ENCODE assay signal across 8 mouse cellular contexts in the genomic region with DNA sequence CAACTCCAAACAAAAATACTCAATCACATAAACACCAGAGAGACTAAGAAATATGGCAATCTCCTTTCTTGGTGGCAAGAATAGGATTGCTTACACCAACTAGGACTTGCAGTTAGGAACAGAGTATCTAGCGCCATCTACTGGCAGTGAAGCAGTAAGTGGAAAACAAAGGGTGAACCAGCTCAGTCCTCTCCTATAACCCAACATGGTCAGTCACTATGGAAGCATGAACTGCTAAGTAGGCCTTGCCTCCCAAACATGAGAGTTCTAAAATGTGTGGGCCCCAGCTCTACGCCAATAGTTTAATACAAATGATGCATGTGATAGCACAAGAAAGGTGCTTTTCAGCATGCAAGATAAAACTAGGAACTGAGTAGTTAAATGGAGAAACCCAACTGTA. TPM values are rescaled to one million over a fixed set of nuclear protein-coding genes. Genes with fewer than 3 reads are reported as not detected.
A peak's percentile ranks its signal among the peaks of the same experiment; 100 is the strongest.
DNase-seq lines count a peak whose midpoint lies in the region; ATAC-seq and TF ChIP-seq lines count a peak whose summit lies in the region.

No protein-coding gene starts in this region.

- ATAC-seq in liver, embryonic 11.5 days (replicated peaks; ENCODE audit: low FRiP score): no peak
- no peak for ATAC-seq in midbrain, embryonic 16.5 days

- no peaks in the 10 kb centered on the region for H3K9me3 ChIP-seq in liver, embryonic 11.5 days (ENCODE audit: control insufficient read depth, low read length)
- H3K9me3 ChIP-seq in midbrain, embryonic 16.5 days (replicated peaks; ENCODE audit: control insufficient read depth, low read length, poor library complexity, severe bottlenecking): no peaks in the 10 kb centered on the region

- H3K9ac ChIP-seq in liver, adult 2 months (ENCODE audit: low read depth, low read length): no peak overlapping the region
- H3K9ac ChIP-seq in liver, embryonic 11.5 days (ENCODE audit: low read depth, low read length): no peak overlapping the region
- no peak overlapping the region for H3K9ac ChIP-seq in midbrain, embryonic 16.5 days (ENCODE audit: low read depth, low read length)

- H3K4me1 ChIP-seq in liver, adult 2 months (ENCODE audit: control insufficient read depth, insufficient read depth, low read length): peaks cover 8% of the 10 kb centered on the region
- peaks cover 8% of the 10 kb centered on the region for H3K4me1 ChIP-seq in liver, embryonic 11.5 days (replicated peaks; ENCODE audit: control insufficient read depth, insufficient read depth, low read length)
- peaks cover 29% of the 10 kb centered on the region for H3K4me1 ChIP-seq in midbrain, embryonic 16.5 days (ENCODE audit: control insufficient read depth, insufficient read depth, low read length)
- peaks cover 6% of the 10 kb centered on the region; the same call in 1 of the 2 replicates for H3K4me1 ChIP-seq in thymus, adult 2 months (replicated peaks; ENCODE audit: control insufficient read depth, insufficient read depth, low read length)

- DNase-seq in liver, adult 2 months (ENCODE audit: extremely low read depth, low read depth, low spot score): peak; percentile 82
- DNase-seq in liver, embryonic 11.5 days (ENCODE audit: low spot score): no peak
- DNase-seq in ZHBTc4 (ENCODE audit: low read depth, low spot score): peak; percentile 86
- DNase-seq in embryo, embryonic 10 days (ENCODE audit: low spot score): peak; percentile 90
- peak; percentile 60 for DNase-seq in heart, postnatal 4 days
- DNase-seq in left cerebral cortex, postnatal 14 days (ENCODE audit: low spot score in 2 of 2): peak; percentile 76 to 88
- DNase-seq in thymus, adult 2 months: peak; percentile 53

- intact Hi-C loops in left cerebral cortex, postnatal 14 days (cut with DNase I): loop anchor here (5.0 kb wide), 1 partner anchor 144 kb away; a partner anchor contains a TSS

- peaks cover 17% of the 10 kb centered on the region for H3K36me3 ChIP-seq in liver, adult 2 months (ENCODE audit: control insufficient read depth, insufficient read depth, low read length)
- peaks cover 7% of the 10 kb centered on the region; the same call in 1 of the 2 replicates for H3K36me3 ChIP-seq in liver, embryonic 11.5 days (ENCODE audit: control insufficient read depth, insufficient read depth, low read length)
- peaks cover 8% of the 10 kb centered on the region for H3K36me3 ChIP-seq in midbrain, embryonic 16.5 days (ENCODE audit: control insufficient read depth, insufficient read depth, low read length)
- peaks cover 28% of the 10 kb centered on the region for H3K36me3 ChIP-seq in thymus, adult 2 months (ENCODE audit: control insufficient read depth, insufficient read depth, low read length)

- TF ChIP-seq CTCF in liver, adult 2 months (IDR thresholded peaks at IDR 0.05; ENCODE audit: low read depth, low read length): peak; percentile 64
- TF ChIP-seq CTCF in thymus, adult 2 months (IDR thresholded peaks at IDR 0.05; ENCODE audit: borderline replicate concordance, control insufficient read depth, extremely low read depth, insufficient read depth, low read length, poor library complexity): no peak

- H3K27ac ChIP-seq in liver, adult 2 months (replicated peaks; ENCODE audit: insufficient read depth, low read depth, low read length): no peak overlapping the region
- no peak overlapping the region for H3K27ac ChIP-seq in liver, embryonic 11.5 days (ENCODE audit: low read depth, low read length)
- 0 out of 2 replicates have a peak overlapping the region, but pooled peaks have one; percentile 42 for H3K27ac ChIP-seq in midbrain, embryonic 16.5 days (ENCODE audit: low read length)
- H3K27ac ChIP-seq in thymus, adult 2 months (ENCODE audit: control insufficient read depth, insufficient read depth, low read length): no peak overlapping the region

- H3K4me2 ChIP-seq in liver, embryonic 11.5 days: no peak overlapping the region
- no peak overlapping the region for H3K4me2 ChIP-seq in midbrain, embryonic 16.5 days (ENCODE audit: low read length)

- WGBS in liver, adult 2 months: 22% methylated on average over 2 of the region's 2 CpGs
- 6% methylated on average over 2 of the region's 2 CpGs for WGBS in liver, embryonic 11.5 days
- 12% methylated on average over 2 of the region's 2 CpGs for WGBS in midbrain, embryonic 16.5 days
- WGBS in thymus, adult 2 months: 27% methylated on average over 2 of the region's 2 CpGs

- peaks cover 4% of the 10 kb centered on the region; the same call in 1 of the 2 replicates for H3K79me2 ChIP-seq in liver, adult 2 months (ENCODE audit: control insufficient read depth, insufficient read depth, low read length)

- H3K4me3 ChIP-seq in liver, adult 2 months (ENCODE audit: insufficient read depth, low read depth, low read length): no peak overlapping the region
- H3K4me3 ChIP-seq in liver, embryonic 11.5 days (ENCODE audit: low read depth, low read length): no peak overlapping the region
- no peak overlapping the region for H3K4me3 ChIP-seq in midbrain, embryonic 16.5 days (ENCODE audit: low read depth, low read length)
- no peak overlapping the region for H3K4me3 ChIP-seq in thymus, adult 2 months (ENCODE audit: control insufficient read depth, insufficient read depth, low read length)

- H3K27me3 ChIP-seq in liver, adult 2 months (ENCODE audit: control insufficient read depth, insufficient read depth, low read length): no peaks in the 10 kb centered on the region
- no peaks in the 10 kb centered on the region for H3K27me3 ChIP-seq in liver, embryonic 11.5 days (replicated peaks; ENCODE audit: control insufficient read depth, insufficient read depth, low read length)
- no peaks in the 10 kb centered on the region for H3K27me3 ChIP-seq in midbrain, embryonic 16.5 days (ENCODE audit: control insufficient read depth, insufficient read depth, low read depth, low read length)
- no peaks in the 10 kb centered on the region for H3K27me3 ChIP-seq in thymus, adult 2 months (ENCODE audit: control insufficient read depth, insufficient read depth, low read length)

- TF ChIP-seq POLR2A in liver, adult 2 months (IDR thresholded peaks at IDR 0.05; ENCODE audit: extremely low read depth, insufficient read depth, low read length): no peak
- no peak for TF ChIP-seq POLR2A in thymus, adult 2 months (IDR thresholded peaks at IDR 0.05; ENCODE audit: control insufficient read depth, extremely low read depth, insufficient read depth, low read length, poor library complexity)

RNA-seq across cellular contexts. Expression of a gene that starts 1.9 kb away (rescaled TPM):
- total RNA-seq in liver, adult 2 months (2014; rRNA removed): 2.0 and 2.6 TPM in 2 replicates
- polyA plus RNA-seq in liver, adult 2 months (2012; rRNA removed): 2.7 and 2.8 TPM in 2 replicates
- 11.5 and 13.4 TPM in 2 replicates for polyA plus RNA-seq in liver, embryonic 11.5 days (2014; fragmentation: Nextera tagmentation; extraction: Ambion mirVana)
- total RNA-seq in heart, postnatal 4 days (2021): 1 to 10 TPM; 4.0 to 4.3 TPM
- total RNA-seq in left cerebral cortex, postnatal 14 days (2021): 10 to 100 TPM; 21.5 to 21.6 TPM
- polyA plus RNA-seq in midbrain, embryonic 16.5 days (2015; fragmentation: Nextera tagmentation; extraction: Ambion mirVana): 20.2 and 21.7 TPM in 2 replicates
- polyA plus RNA-seq in thymus, adult 2 months (2012; rRNA removed): 28.6 and 31.0 TPM in 2 replicates

RNA-seq across cellular contexts. Expression of a gene that starts 13.4 kb away (rescaled TPM):
- 14.3 and 18.7 TPM in 2 replicates for total RNA-seq in liver, adult 2 months (2014; rRNA removed)
- 6.6 and 8.6 TPM in 2 replicates for polyA plus RNA-seq in liver, adult 2 months (2012; rRNA removed)
- polyA plus RNA-seq in liver, embryonic 11.5 days (2014; fragmentation: Nextera tagmentation; extraction: Ambion mirVana): 109 and 122 TPM in 2 replicates
- total RNA-seq in heart, postnatal 4 days (2021): 10 to 100 TPM; 44.7 to 47.0 TPM
- 10 to 100 TPM; 53.0 to 54.2 TPM for total RNA-seq in left cerebral cortex, postnatal 14 days (2021)
- polyA plus RNA-seq in midbrain, embryonic 16.5 days (2015; fragmentation: Nextera tagmentation; extraction: Ambion mirVana): 94.6 and 94.8 TPM in 2 replicates
- 14.0 and 14.5 TPM in 2 replicates for polyA plus RNA-seq in thymus, adult 2 months (2012; rRNA removed)

RNA-seq across cellular contexts. Expression of a gene that starts 42.9 kb away (rescaled TPM):
- total RNA-seq in liver, adult 2 months (2014; rRNA removed): not detected in 2 replicates
- 0.07 and 0.10 TPM in 2 replicates for polyA plus RNA-seq in liver, adult 2 months (2012; rRNA removed)
- polyA plus RNA-seq in liver, embryonic 11.5 days (2014; fragmentation: Nextera tagmentation; extraction: Ambion mirVana): 0.19 and 0.36 TPM in 2 replicates
- under 1 TPM; 0.27 to 0.33 TPM for total RNA-seq in heart, postnatal 4 days (2021)
- total RNA-seq in left cerebral cortex, postnatal 14 days (2021): 1 to 10 TPM; 1.5 to 1.7 TPM
- polyA plus RNA-seq in midbrain, embryonic 16.5 days (2015; fragmentation: Nextera tagmentation; extraction: Ambion mirVana): 0.45 and 0.62 TPM in 2 replicates
- polyA plus RNA-seq in thymus, adult 2 months (2012; rRNA removed): 7.6 and 10.1 TPM in 2 replicates
